Mouse (Mus musculus) neural tube, embryonic 13.5 days (tissue): ENCODE measurements around the gene Chmp2a. TPM values are rescaled to one million over a fixed set of nuclear protein-coding genes. Genes with fewer than 3 reads are reported as not detected.
A peak's percentile ranks its signal among the peaks of the same experiment; 100 is the strongest.
"Not testable (repeated sequence)": the region's sequence is repeated elsewhere in the genome, so short reads cannot be mapped to it uniquely, and the experiment has no call there.

Experiments
- ATAC-seq: fragments of 200-750 bp; cut with Nextera tagmentation; 2 replicates; pipeline ENCODE4 v1.8.0; 2017; ENCODE audit warnings: low read depth, mild to moderate bottlenecking, moderate TSS enrichment, moderate library complexity
- H3K27ac ChIP-seq: fragments of 300-500 bp; sonication (generic); replicated peaks from 2 replicates; pipeline ENCODE4 v1.5.1; 2015; ENCODE audit warnings: moderate library complexity, mild to moderate bottlenecking, inconsistent platforms
- H3K27me3 ChIP-seq: fragments of 300-500 bp; sonication (generic); 2 replicates; pipeline ENCODE4 v1.6.1; 2015; ENCODE audit warnings: mild to moderate bottlenecking, inconsistent platforms
- H3K36me3 ChIP-seq: fragments of 300-500 bp; sonication (generic); 2 replicates; pipeline ENCODE4 v1.6.1; 2015; ENCODE audit warnings: mild to moderate bottlenecking, inconsistent platforms
- H3K4me1 ChIP-seq: fragments of 300-500 bp; sonication (generic); replicated peaks from 2 replicates; pipeline ENCODE4 v1.6.1; 2015; ENCODE audit warnings: inconsistent platforms
- H3K4me2 ChIP-seq: fragments of 300-500 bp; sonication (generic); 2 replicates; pipeline ENCODE4 v1.6.1; 2015; ENCODE audit warnings: inconsistent platforms, mild to moderate bottlenecking, moderate library complexity
- H3K4me3 ChIP-seq: fragments of 300-500 bp; sonication (generic); 2 replicates; pipeline ENCODE4 v1.5.1; 2015; ENCODE audit warnings: mild to moderate bottlenecking, inconsistent platforms
- H3K9ac ChIP-seq: fragments of 300-500 bp; sonication (generic); 2 replicates; pipeline ENCODE4 v1.6.1; 2015; ENCODE audit warnings: moderate library complexity, mild to moderate bottlenecking, inconsistent platforms
- H3K9me3 ChIP-seq: fragments of 300-500 bp; sonication (generic); 2 replicates; pipeline ENCODE4 v1.6.1; 2016; ENCODE audit warnings: inconsistent platforms
- WGBS: fragments of 180-500 bp; shearing (Covaris S2); methylation state at CpG from one replicate; pipeline ENCODE4 v1.1.7; 2015; 5-methylcytosine and 5-hydroxymethylcytosine counted together
- polyA plus RNA-seq: library from polyadenylated mRNA; unstranded; fragments of >200 nt; fragmentation: Nextera tagmentation; extraction: Ambion mirVana; gene quantifications from 2 replicates; pipeline ENCODE4 v1.2.1, GENCODE M21; 2015

The Chmp2a gene
- polyA plus RNA-seq, result 170 and 189 TPM in 2 replicates

- Histone ChIP-seq H3K36me3 (peaks cover 60% of the 10 kb centered on the region), H3K4me1 (peaks cover 51% of the 10 kb centered on the region), H3K9me3 (no peaks in the 10 kb centered on the region), H3K27ac (peak within 1 kb of the TSS; percentile 95), H3K27me3 (no peaks in the 10 kb centered on the region), H3K4me2 (peak within 1 kb of the TSS; percentile 95), H3K4me3 (peak within 1 kb of the TSS; percentile 80), H3K9ac (peak within 1 kb of the TSS; percentile 90)
- peak; percentile 79 for ATAC-seq
- under 1% methylated on average over 45 of the region's 45 CpGs for WGBS
These were observed at the start of gene Chmp2a for GRCm38 (mm10) chr7:13034148-13034977. Chmp2a (minus strand) TSS chr7:13034807.

DNA sequence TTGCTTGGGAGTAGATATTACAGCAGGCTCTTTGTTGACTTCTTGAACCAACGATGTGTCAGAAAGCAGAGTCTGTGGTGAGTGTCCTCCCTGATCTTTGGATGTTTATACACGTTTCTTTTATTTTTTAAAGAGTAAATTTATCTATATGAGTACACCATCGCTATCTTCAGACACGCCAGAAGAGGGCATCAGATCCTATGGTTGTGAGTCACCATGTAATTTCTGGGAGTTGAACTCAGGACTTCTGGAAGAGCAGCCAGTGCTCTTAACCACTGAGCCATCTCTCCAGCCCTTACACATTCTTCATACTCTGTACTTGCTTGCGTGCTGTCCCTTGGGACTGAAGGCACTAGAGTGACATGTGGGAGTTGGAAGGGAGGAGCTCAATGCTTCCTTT lies 37.7 kb upstream of the Chmp2a start:
- Histone ChIP-seq H3K4me3 (no peak overlapping the region), H3K36me3 (no peaks in the 10 kb centered on the region), H3K9me3 (no peaks in the 10 kb centered on the region), H3K27me3 (no peaks in the 10 kb centered on the region), H3K4me2 (no peak overlapping the region), H3K4me1 (no peaks in the 10 kb centered on the region), H3K9ac (no peak overlapping the region), H3K27ac (no peak overlapping the region)
- 58% methylated on average over 5 of the region's 5 CpGs for WGBS
- no peak for ATAC-seq

DNA sequence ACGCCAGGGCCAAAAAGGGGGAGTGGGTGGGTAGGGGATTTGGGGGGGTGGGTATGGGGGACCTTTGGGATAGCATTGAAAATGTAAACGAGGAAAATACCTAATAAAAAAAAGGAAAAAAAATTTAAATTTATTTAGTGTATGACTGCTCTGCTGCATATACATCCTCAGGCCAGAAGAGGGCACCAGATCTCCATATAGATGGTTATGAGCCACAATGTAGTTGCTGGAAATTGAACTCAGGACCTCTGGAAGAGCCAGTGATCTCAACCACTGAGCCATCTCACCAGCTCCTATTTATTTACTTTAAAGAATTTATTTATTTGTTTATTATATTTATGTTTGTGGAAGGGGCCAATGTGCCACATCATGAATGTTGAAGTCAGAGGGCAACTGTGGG lies 28.8 kb upstream of the Chmp2a start:
- H3K9me3 ChIP-seq, H3K4me2 ChIP-seq, H3K27ac ChIP-seq, H3K36me3 ChIP-seq, H3K4me1 ChIP-seq, ATAC-seq, H3K27me3 ChIP-seq, H3K9ac ChIP-seq, H3K4me3 ChIP-seq: not testable (repeated sequence)
- 43% methylated on average over 2 of the region's 2 CpGs for WGBS

DNA sequence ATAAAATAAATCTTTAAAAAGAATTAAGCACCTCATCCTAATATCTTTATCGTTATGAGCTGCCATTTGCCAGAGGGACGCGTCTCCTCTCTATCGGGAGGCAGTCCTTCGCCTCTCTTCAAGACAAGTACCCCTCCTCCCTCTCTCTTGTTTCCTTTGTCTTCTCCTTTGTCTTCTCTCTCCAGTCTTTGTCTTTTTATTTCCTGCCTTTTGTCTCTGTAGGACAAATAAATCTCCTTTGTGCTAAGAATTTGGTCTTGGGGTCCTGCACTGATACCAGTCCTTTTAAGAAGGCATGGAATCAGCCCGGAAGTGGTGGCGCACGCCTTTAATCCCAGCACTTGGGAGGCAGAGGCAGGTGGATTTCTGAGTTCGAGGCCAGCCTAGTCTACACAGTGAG lies 24.9 kb upstream of the Chmp2a start:
- WGBS, result 84% methylated on average over 9 of the region's 9 CpGs
- Histone ChIP-seq H3K4me1 (no peaks in the 10 kb centered on the region), H3K4me3 (no peak overlapping the region), H3K27ac (no peak overlapping the region), H3K9me3 (peaks cover 4% of the 10 kb centered on the region; the same call in 1 of the 2 replicates), H3K36me3 (no peaks in the 10 kb centered on the region), H3K9ac (no peak overlapping the region), H3K4me2 (no peak overlapping the region), H3K27me3 (no peaks in the 10 kb centered on the region)
- ATAC-seq, result no peak

DNA sequence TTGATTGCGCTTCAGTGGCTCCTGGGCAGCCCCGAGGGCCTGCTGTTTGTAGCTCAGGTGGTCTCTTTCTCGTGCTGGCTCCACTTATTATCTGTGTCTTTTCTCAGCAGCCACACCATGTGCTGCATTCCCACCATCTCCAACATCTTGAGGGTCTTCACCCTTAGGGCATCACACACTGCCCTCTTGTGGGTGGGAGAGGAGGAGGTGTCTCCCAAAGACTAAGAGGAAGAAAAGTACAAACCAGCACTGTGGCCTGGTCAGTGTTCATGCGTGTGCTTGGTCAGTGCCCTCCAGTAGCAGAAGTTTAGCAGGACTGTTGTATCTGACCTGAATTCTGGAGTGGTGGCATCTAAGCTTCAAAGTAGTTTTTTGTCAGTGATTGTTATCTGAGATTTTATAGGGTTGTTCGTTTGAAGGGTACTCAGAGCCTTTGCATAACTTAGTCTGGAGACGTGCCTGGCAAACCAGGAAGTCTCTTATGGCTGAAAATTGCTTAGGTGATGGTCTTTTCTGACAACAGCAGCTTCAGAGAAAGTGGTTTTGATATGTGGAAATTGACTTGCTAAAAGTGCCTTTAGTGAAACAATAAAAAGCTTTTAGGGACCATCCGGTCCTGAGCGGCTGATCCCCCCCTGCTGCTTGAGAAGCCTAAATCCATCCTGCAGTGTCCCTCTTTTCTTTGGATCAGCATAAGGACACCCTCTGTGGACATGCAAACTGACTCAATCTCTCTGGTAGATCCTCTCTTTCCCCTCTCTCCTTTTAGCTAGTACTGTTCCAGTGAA lies 22.5 kb upstream of the Chmp2a start:
- no peak overlapping the region for H3K27ac ChIP-seq
- H3K36me3 ChIP-seq, result no peaks in the 10 kb centered on the region
- no peak overlapping the region for H3K4me2 ChIP-seq
- no peak overlapping the region for H3K4me3 ChIP-seq
- no peaks in the 10 kb centered on the region for H3K27me3 ChIP-seq
- ATAC-seq, result no peak
- H3K4me1 ChIP-seq, result peaks cover 6% of the 10 kb centered on the region
- 60% methylated on average over 8 of the region's 8 CpGs for WGBS
- H3K9me3 ChIP-seq, result no peaks in the 10 kb centered on the region
- no peak overlapping the region for H3K9ac ChIP-seq

DNA sequence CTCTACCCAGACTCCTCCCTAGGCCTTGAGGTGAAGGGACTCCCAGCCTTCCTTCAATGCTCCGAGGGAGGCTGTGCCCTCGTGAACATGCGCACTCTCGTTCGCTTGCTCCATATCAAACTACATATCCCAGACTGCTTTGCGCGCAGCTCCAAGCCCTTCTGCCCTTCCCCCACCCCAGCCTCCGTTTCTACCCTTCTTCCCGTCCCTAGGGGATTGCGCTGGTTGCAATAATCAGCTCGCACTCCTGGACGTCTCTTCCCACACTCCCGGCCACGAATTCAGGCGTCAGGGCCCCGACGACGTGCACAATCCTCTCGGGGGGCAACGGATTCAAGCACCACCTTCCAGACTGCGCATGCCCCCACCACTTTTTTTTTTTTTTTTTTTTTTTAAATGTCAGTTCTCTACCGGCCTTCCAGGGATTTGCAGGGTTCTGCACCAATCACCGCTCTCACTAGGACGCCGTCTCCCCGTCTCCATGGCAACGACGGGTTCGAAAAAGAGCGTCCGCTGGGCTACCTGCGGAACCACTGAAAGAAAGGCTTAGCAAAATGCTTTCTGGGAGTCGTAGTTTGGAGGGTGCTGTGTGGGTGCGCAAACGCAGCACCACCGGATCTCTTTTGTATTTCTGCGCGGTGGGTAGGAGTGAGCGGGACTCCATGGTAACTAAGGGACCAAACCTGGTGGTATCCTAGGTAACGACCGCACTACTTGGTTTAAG lies 19.8 kb upstream of the Chmp2a start, which contains the start of gene Mzf1:
Gene Mzf1 (minus strand): TSS at position 478 of the 724 bp plus-strand sequence.
- Histone ChIP-seq H3K9ac (peak within 1 kb of the TSS; percentile 84), H3K36me3 (no peaks in the 10 kb centered on the region), H3K27ac (peak within 1 kb of the TSS; percentile 96), H3K27me3 (no peaks in the 10 kb centered on the region), H3K4me3 (peak within 1 kb of the TSS; percentile 56), H3K9me3 (no peaks in the 10 kb centered on the region), H3K4me2 (peak within 1 kb of the TSS; percentile 59), H3K4me1 (peaks cover 6% of the 10 kb centered on the region)
- ATAC-seq, result peak; percentile 96
- under 1% methylated on average over 41 of the region's 41 CpGs for WGBS

- H3K4me3 ChIP-seq, result peak overlapping the region; percentile 56
- H3K27ac ChIP-seq, result peak overlapping the region; percentile 96
- H3K9me3 ChIP-seq, result no peaks in the 10 kb centered on the region
- peaks cover 6% of the 10 kb centered on the region for H3K4me1 ChIP-seq
- peak overlapping the region; percentile 59 for H3K4me2 ChIP-seq
- H3K36me3 ChIP-seq, result no peaks in the 10 kb centered on the region
- ATAC-seq, result no peak
- 2% methylated on average over 15 of the region's 15 CpGs for WGBS
- peak overlapping the region; percentile 84 for H3K9ac ChIP-seq
- no peaks in the 10 kb centered on the region for H3K27me3 ChIP-seq
These were observed 19.3 kb upstream of the Chmp2a start for GRCm38 (mm10) chr7:13053961-13054286.

DNA sequence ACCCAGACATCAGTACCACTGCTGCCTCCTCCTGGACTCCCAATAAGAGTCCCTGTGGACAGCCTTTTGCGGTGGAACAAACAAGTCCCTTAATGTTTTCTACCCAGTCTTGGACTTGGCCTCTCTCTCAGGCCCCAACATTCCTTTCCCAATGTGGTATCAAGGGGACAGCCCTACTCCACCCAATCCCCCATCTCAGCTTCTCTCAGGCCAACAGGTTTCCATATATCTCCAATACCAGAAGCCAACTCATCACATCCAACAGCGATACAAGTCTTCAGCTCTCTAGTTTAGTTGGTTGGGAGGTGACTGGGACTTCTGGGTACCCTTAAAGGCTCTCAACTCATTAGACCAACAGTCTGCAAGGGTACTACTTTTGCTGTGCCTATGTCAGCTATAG lies 18.9 kb upstream of the Chmp2a start:
- H3K27ac ChIP-seq, result no peak overlapping the region
- peak overlapping the region; percentile 84; the same call in 1 of the 2 replicates for H3K9ac ChIP-seq
- WGBS, result 92% methylated on average over 2 of the region's 2 CpGs

DNA sequence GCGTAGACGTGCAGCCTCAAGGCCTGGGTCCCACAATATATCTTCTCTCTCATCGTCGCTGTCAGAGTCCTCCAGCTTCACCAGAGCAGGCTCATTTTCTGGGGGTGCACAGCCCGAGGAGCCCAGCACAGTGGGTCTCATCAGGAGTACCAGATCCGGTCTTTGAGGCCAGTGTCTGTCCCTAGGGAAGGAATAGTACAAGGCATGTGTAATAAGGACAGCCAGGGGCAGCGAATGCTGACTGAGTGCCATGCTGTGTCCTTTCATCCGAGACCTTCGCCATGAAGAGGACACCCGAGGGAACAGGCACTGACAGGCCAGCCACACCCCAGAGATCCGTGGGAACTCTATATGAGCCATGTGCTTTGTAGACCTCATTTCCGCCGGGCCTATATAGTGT lies 18.4 kb upstream of the Chmp2a start:
- Histone ChIP-seq H3K27me3 (no peaks in the 10 kb centered on the region), H3K27ac (no peak overlapping the region), H3K9me3 (no peaks in the 10 kb centered on the region), H3K4me2 (no peak overlapping the region), H3K36me3 (no peaks in the 10 kb centered on the region), H3K4me1 (peaks cover 6% of the 10 kb centered on the region), H3K4me3 (no peak overlapping the region), H3K9ac (0 out of 2 replicates have a peak overlapping the region, but pooled peaks have one; percentile 22)
- WGBS, result 89% methylated on average over 13 of the region's 13 CpGs
- no peak for ATAC-seq

More for the DNA sequence above, 18.9 kb upstream of the Chmp2a start:
- ATAC-seq, result no peak
- Histone ChIP-seq H3K9me3 (no peaks in the 10 kb centered on the region), H3K4me3 (peak overlapping the region; percentile 56), H3K27me3 (no peaks in the 10 kb centered on the region), H3K4me2 (peak overlapping the region; percentile 59), H3K4me1 (peaks cover 6% of the 10 kb centered on the region), H3K36me3 (no peaks in the 10 kb centered on the region)

DNA sequence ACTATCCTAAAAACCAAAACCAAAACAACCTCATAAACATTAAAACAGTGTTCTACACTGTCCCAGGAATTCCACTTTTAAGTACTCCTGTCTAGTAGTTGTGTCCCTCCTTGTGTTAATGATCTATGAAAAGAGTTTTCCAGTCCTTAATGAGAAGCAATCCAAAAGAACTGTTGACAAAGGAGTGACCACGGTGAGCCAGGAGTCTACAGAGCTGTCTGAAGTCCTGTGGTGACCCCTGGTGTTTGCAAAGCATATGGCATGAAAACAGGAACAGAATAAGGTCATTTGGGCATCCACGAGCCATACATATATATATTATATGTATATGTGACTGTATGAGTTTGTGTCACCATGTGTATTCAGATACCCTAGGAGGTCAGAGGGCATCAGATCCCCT lies 11.5 kb upstream of the Chmp2a start:
- Histone ChIP-seq H3K9me3 (no peaks in the 10 kb centered on the region), H3K27ac (no peak overlapping the region), H3K4me1 (peaks cover 14% of the 10 kb centered on the region), H3K4me3 (no peak overlapping the region), H3K36me3 (no peaks in the 10 kb centered on the region), H3K9ac (peak overlapping the region; percentile 8; the same call in 1 of the 2 replicates), H3K4me2 (no peak overlapping the region), H3K27me3 (peaks cover 48% of the 10 kb centered on the region)
- 10% methylated on average over 2 of the region's 2 CpGs for WGBS
- no peak; the same call in 1 of the 2 replicates for ATAC-seq

GRCm38 (mm10) chr7:13044254-13044625 lies 9.6 kb upstream of the Chmp2a start:
- Histone ChIP-seq H3K27me3 (peaks cover 50% of the 10 kb centered on the region), H3K9me3 (no peaks in the 10 kb centered on the region), H3K4me2 (peak overlapping the region; percentile 73), H3K4me1 (peaks cover 17% of the 10 kb centered on the region), H3K27ac (0 out of 2 replicates have a peak overlapping the region, but pooled peaks have one; percentile 6), H3K36me3 (no peaks in the 10 kb centered on the region), H3K9ac (peak overlapping the region; percentile 77), H3K4me3 (peak overlapping the region; percentile 43)
- peak; percentile 13; the same call in 1 of the 2 replicates for ATAC-seq
- WGBS, result 4% methylated on average over 23 of the region's 23 CpGs
